Mouse (Mus musculus): ENCODE measurements around the gene Aven.

The Aven gene

GRCm38 (mm10) chr2:112669461-112669860 is 176.7 kb downstream of the Aven start:
- DNase-seq (ENCODE audit: low spot score in 2 of 2), result no peak

GRCm38 (mm10) chr2:112676175-112676574 is 183.4 kb downstream of the Aven start:
- no peak for DNase-seq (ENCODE audit: low spot score in 2 of 2)

- no peak for DNase-seq (ENCODE audit: low spot score in 2 of 2)
Observed at GRCm38 (mm10) chr2:112676721-112677120, 184.0 kb downstream of the Aven start.

GRCm38 (mm10) chr2:112677246-112677645 is 184.5 kb downstream of the Aven start:
- DNase-seq (ENCODE audit: low spot score in 2 of 2), result no peak

GRCm38 (mm10) chr2:112681817-112682216 is 189.1 kb downstream of the Aven start:
- no peak for DNase-seq (ENCODE audit: low spot score in 2 of 2)
